In genomic region chr1:93635580-93636192, GRCm38 (mm10) we compare ENCODE assay signal across 8 mouse cellular contexts. TPM values are rescaled to one million over a fixed set of nuclear protein-coding genes. Genes with fewer than 3 reads are reported as not detected.
DNase-seq lines count a peak whose midpoint lies in the region; ATAC-seq and TF ChIP-seq lines count a peak whose summit lies in the region.

No protein-coding gene starts in this region.

- peak overlapping the region; percentile 97 for H3K9ac ChIP-seq in forebrain, embryonic 15.5 days (replicated peaks)

- TF ChIP-seq POLR2A in lung, adult 2 months (IDR thresholded peaks at IDR 0.05; ENCODE audit: borderline replicate concordance, extremely low read depth, low read depth, low read length), result peak; percentile 74; the same call in 1 of the 2 replicates

- under 1% methylated on average over 44 of the region's 44 CpGs for WGBS in forebrain, embryonic 15.5 days
- under 1% methylated on average over 44 of the region's 44 CpGs for WGBS in lung, adult 2 months

- H3K27me3 ChIP-seq in G1E (ENCODE audit: insufficient read depth, low read length), result peaks cover 2% of the 10 kb centered on the region; the same call in 1 of the 2 replicates
- H3K27me3 ChIP-seq in forebrain, embryonic 15.5 days, result no peaks in the 10 kb centered on the region

- H3K36me3 ChIP-seq in G1E (replicated peaks), result peaks cover 26% of the 10 kb centered on the region
- H3K36me3 ChIP-seq in forebrain, embryonic 15.5 days, result no peaks in the 10 kb centered on the region

- peak overlapping the region; percentile 89 for H3K4me2 ChIP-seq in forebrain, embryonic 15.5 days (replicated peaks)

- H3K9me3 ChIP-seq in G1E (replicated peaks), result no peaks in the 10 kb centered on the region
- H3K9me3 ChIP-seq in forebrain, embryonic 15.5 days, result no peaks in the 10 kb centered on the region

- intact Hi-C loops in heart, postnatal 25 days (cut with DNase I), result loop anchor here (2.0 to 10.0 kb wide), 6 partner anchors 31 to 293 kb away; partner anchors contain the start of genes Atg4b, Dtymk, Farp2 and Hdlbp

- ATAC-seq in G1E (ENCODE audit: extremely low read depth, insufficient number of reproducible peaks, low FRiP score, poor library complexity, severe bottlenecking), result peak; percentile 98
- peak; percentile 99 for ATAC-seq in forebrain, embryonic 15.5 days (replicated peaks)
- peak; percentile 99 for ATAC-seq in neutrophil, adult 5-6 weeks (ENCODE audit: extremely low read depth, insufficient number of reproducible peaks, low FRiP score, poor library complexity, severe bottlenecking)

- peak; percentile 96 for DNase-seq in G1E (ENCODE audit: low spot score)
- DNase-seq in cerebellum, adult 11-12 months, result peak; percentile 100
- DNase-seq in heart, postnatal 25 days (ENCODE audit: low spot score), result peak; percentile 99
- peak; percentile 100 for DNase-seq in layer of hippocampus, adult 18-20 months (ENCODE audit: low spot score in 2 of 2)
- DNase-seq in lung, adult 2 months, result peak; percentile 98
- peak; percentile 98 to 99 for DNase-seq in thymus, adult 18-20 months

- H3K4me3 ChIP-seq in G1E (ENCODE audit: low read depth, low read length), result peak overlapping the region; percentile 91
- H3K4me3 ChIP-seq in forebrain, embryonic 15.5 days, result peak overlapping the region; percentile 79
- H3K4me3 ChIP-seq in lung, adult 2 months (replicated peaks; ENCODE audit: extremely low read depth, low read depth, low read length), result peak overlapping the region; percentile 93

- H3K4me1 ChIP-seq in G1E (ENCODE audit: insufficient read depth, low read depth, low read length), result peaks cover 39% of the 10 kb centered on the region
- H3K4me1 ChIP-seq in forebrain, embryonic 15.5 days, result peaks cover 26% of the 10 kb centered on the region
- H3K4me1 ChIP-seq in lung, adult 2 months (ENCODE audit: control insufficient read depth, insufficient read depth, low read length), result peaks cover 15% of the 10 kb centered on the region; the same call in 1 of the 2 replicates

- H3K27ac ChIP-seq in forebrain, embryonic 15.5 days (replicated peaks), result peak overlapping the region; percentile 92

- TF ChIP-seq CTCF in G1E (IDR thresholded peaks at IDR 0.05; ENCODE audit: low read depth, low read length), result no peak
- no peak for TF ChIP-seq CTCF in lung, adult 2 months (IDR thresholded peaks at IDR 0.05; ENCODE audit: insufficient read depth, low read length)

RNA-seq across cellular contexts. Expression of gene Stk25, which starts 22.8 kb away (rescaled TPM):
- total RNA-seq in G1E (2014; fragmentation: Nextera tagmentation), result 102 and 116 TPM in 2 replicates
- total RNA-seq in G1E (2017), result 64.8 and 72.8 TPM in 2 replicates
- polyA plus RNA-seq in G1E (2012), result 19.6 and 23.4 TPM in 2 replicates
- polyA plus RNA-seq in forebrain, embryonic 15.5 days (2015; fragmentation: Nextera tagmentation; extraction: Ambion mirVana), result 297 and 299 TPM in 2 replicates
- total RNA-seq in heart, postnatal 25 days (2021), result 10 to 100 TPM; 91.2 to 95.6 TPM
- total RNA-seq in layer of hippocampus, adult 18-20 months (2021), result 100 to 1,000 TPM; 410 to 415 TPM
- polyA plus RNA-seq in lung, adult 2 months (2012; rRNA removed), result 88.6 and 141 TPM in 2 replicates
- total RNA-seq in neutrophil, adult 5-6 weeks (2017), result 50.2 and 53.4 TPM in 2 replicates

RNA-seq across cellular contexts. Expression of gene Bok, which starts 49.8 kb away (rescaled TPM):
- total RNA-seq in G1E (2014; fragmentation: Nextera tagmentation) (not detected in 2 replicates), G1E (2017) (0.41 TPM in 1 of 2 replicates, not detected in the other)
- not detected in 2 replicates for polyA plus RNA-seq in G1E (2012)
- polyA plus RNA-seq in forebrain, embryonic 15.5 days (2015; fragmentation: Nextera tagmentation; extraction: Ambion mirVana), result 95.8 and 96.3 TPM in 2 replicates
- 1 to 10 TPM; 4.7 TPM for total RNA-seq in heart, postnatal 25 days (2021)
- 10 to 100 TPM; 56.6 to 59.1 TPM for total RNA-seq in layer of hippocampus, adult 18-20 months (2021)
- polyA plus RNA-seq in lung, adult 2 months (2012; rRNA removed), result 32.5 and 41.7 TPM in 2 replicates
- total RNA-seq in neutrophil, adult 5-6 weeks (2017), result not detected in 2 replicates

Comparison
In these comparisons a context has a peak if more than half of its experiments do, and no peak if none do; other contexts are left out.
1. Peak in every context shown above with its lines: DNase-seq, ATAC-seq, H3K4me3 ChIP-seq and H3K27ac ChIP-seq.
2. RNA of gene Bok, which starts 49.8 kb away (total RNA-seq): 56.6 to 59.1 TPM in layer of hippocampus, adult 18-20 months; 4.7 TPM in heart, postnatal 25 days, 0.41 TPM in G1E and not detected in neutrophil, adult 5-6 weeks; every median in the first group is over 10 times any median in the second.